Mouse (Mus musculus) thymus, adult 2 months (tissue): Measurements from ENCODE around the gene Plce1. TPM values are rescaled to one million over a fixed set of nuclear protein-coding genes. Genes with fewer than 3 reads are reported as not detected.
"Not testable (repeated sequence)": the region's sequence is repeated elsewhere in the genome, so short reads cannot be mapped to it uniquely, and the experiment has no call there.

Experiments
- DNase-seq: peaks from one replicate; pipeline ENCODE4 v3.0.0; 2021
- H3K27ac ChIP-seq: fragments of 200-500 bp; 2 replicates; pipeline ENCODE4 v1.5.1; 2012; ENCODE audit warnings: low read length, control low read depth; ENCODE audit not compliant: control insufficient read depth, insufficient read depth
- H3K27me3 ChIP-seq: fragments of 200-500 bp; 2 replicates; pipeline ENCODE4 v1.6.1; 2012; ENCODE audit warnings: mild to moderate bottlenecking, low read length, moderate library complexity, mixed read lengths; ENCODE audit not compliant: control insufficient read depth, insufficient read depth
- H3K36me3 ChIP-seq: fragments of 200-500 bp; 2 replicates; pipeline ENCODE4 v1.6.1; 2012; ENCODE audit warnings: mild to moderate bottlenecking, low read length, moderate library complexity; ENCODE audit not compliant: control insufficient read depth, insufficient read depth
- H3K4me1 ChIP-seq: fragments of 200-500 bp; replicated peaks from 2 replicates; pipeline ENCODE4 v1.6.1; 2012; ENCODE audit warnings: low read length; ENCODE audit not compliant: control insufficient read depth, insufficient read depth
- H3K4me3 ChIP-seq: fragments of 200-500 bp; 2 replicates; pipeline ENCODE4 v1.5.1; 2012; ENCODE audit warnings: mild to moderate bottlenecking, low read length, control low read depth, moderate library complexity; ENCODE audit not compliant: control insufficient read depth, insufficient read depth
- CTCF ChIP-seq: fragments of 200-500 bp; IDR thresholded peaks from 2 replicates; pipeline ENCODE4 v1.5.1; 2012; ENCODE audit warnings: mild to moderate bottlenecking, control low read depth, low read length, moderate library complexity, borderline replicate concordance; ENCODE audit not compliant: control insufficient read depth, poor library complexity, insufficient read depth; ENCODE audit errors: extremely low read depth
- POLR2A ChIP-seq: fragments of 200-500 bp; IDR thresholded peaks from 2 replicates; pipeline ENCODE4 v1.6.1; 2012; ENCODE audit warnings: mild to moderate bottlenecking, low read length, control low read depth, moderate library complexity; ENCODE audit not compliant: control insufficient read depth, poor library complexity, insufficient read depth; ENCODE audit errors: extremely low read depth
- WGBS: fragments of 180-500 bp; shearing (Covaris S2); methylation state at CpG from one replicate; pipeline ENCODE4 v1.1.7; 2018; 5-methylcytosine and 5-hydroxymethylcytosine counted together
- polyA plus RNA-seq: library from polyadenylated mRNA; depleted of rRNA; stranded (reverse); fragments of >200 nt; gene quantifications from 2 replicates; pipeline ENCODE4 v1.2.3, GENCODE M21; 2012

Gene Plce1
- polyA plus RNA-seq, 1 experiment: 1.2 TPM

DNA sequence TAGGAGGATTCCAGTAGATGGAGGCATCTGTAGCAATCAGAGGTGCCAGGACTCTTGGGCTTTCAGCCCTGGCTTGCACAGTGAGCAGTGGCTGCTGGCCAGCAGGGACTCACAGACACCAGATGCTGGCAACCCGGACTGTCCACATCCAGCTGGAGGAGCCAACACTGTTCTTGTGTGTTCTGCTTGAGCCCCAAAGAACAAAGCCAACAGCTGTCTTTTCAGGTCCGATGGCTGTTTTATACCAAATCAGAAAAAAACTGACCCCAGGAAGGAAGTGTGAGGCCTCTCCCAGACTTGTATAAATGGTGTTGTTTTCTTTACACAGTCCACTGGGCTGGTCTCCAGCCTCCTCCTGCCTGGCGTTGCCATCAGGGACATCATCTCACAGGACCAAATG lies 158.9 kb downstream of the Plce1 start:
- Histone ChIP-seq H3K4me1 (no peaks in the 10 kb centered on the region), H3K27ac (no peak overlapping the region), H3K4me3 (no peak overlapping the region), H3K36me3 (no peaks in the 10 kb centered on the region), H3K27me3 (no peaks in the 10 kb centered on the region)
- DNase-seq: no peak
- TF ChIP-seq CTCF (no peak), POLR2A (no peak)
- 59% methylated on average over 3 of the region's 3 CpGs for WGBS

DNA sequence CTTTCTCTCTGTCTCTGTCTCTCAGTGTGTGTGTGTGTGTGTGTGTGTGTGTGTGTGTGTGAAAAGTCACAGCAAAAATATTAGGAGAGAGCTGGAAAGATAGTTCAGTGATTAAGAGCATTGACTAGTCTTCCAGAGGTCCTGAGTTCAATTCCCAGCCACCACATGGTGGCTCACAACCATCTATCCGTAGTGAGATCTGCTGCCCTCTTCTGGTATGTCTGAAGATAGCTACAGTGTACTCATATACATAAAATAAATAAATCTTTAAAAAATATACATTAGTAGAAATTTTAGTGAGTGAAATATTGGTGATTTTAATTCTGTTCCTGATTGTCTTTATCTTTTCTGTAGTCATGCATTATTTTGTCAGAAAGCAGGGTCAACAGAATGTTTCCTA lies 161.6 kb downstream of the Plce1 start:
- not testable (repeated sequence) for H3K4me1 ChIP-seq, H3K4me3 ChIP-seq, H3K27me3 ChIP-seq, H3K27ac ChIP-seq, DNase-seq, H3K36me3 ChIP-seq
- 73% methylated on average over 1 of the region's 1 CpGs for WGBS

DNA sequence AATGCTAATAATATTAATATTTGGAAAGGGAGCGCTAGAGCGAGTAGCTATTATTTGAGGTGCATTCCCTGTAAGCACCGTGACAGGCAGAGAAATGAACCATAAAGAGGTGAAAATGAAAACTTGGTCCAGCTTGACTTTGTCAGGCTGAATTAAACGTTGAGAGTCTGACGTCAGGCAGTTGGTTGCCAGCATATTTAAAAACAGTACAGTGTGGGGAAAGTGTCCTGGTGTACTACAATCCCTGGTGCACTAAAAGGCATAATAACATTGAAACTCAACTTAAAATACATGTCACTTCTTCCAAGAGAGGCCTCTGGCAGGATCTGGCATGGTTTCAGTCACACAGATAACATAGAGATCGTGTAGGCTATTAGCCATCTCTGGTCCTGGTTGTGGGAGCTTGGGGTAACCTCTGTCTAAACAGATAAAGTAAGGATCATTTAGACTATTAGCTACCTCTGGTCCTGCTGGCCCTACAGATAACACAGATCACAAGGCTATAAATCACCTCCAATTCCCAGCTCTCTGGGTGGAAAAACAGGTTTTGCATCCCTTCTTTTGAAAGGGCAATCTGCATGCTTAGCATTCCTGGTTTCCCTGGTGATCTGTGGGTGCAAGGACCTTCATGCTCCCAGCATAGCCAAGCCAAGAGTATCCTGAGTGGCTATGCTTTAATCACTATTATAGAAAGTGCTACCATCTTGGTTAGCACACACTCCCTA lies 164.1 kb downstream of the Plce1 start:
- Histone ChIP-seq H3K27ac (no peak overlapping the region), H3K36me3 (no peaks in the 10 kb centered on the region), H3K4me1 (no peaks in the 10 kb centered on the region), H3K27me3 (no peaks in the 10 kb centered on the region), H3K4me3 (no peak overlapping the region)
- WGBS: 83% methylated on average over 6 of the region's 6 CpGs
- no peak for DNase-seq
- no peak for TF ChIP-seq CTCF
- TF ChIP-seq POLR2A: no peak

DNA sequence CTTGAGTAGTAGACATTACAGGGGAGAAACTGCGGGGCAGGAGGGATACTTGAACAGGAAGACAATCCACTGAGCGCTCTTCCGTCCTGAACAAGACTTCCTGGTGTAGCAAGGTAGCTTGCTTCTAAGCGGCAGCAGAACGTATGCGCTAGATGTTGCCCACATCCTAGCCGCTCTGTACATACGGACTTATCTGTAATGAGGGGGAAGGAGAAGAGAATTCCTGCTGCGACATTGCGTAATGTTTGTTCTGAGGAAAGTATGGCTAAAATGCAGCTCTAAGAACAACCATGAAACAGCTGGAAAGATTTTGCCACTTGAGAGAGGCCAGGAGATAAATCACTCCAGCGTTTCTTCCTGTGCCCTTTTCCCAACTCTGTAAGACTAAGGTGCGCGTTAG lies 177.1 kb downstream of the Plce1 start:
- TF ChIP-seq CTCF: no peak
- TF ChIP-seq POLR2A: no peak
- whole genome bisulfite sequencing: 86% methylated on average over 13 of the region's 13 CpGs
- no peak overlapping the region for H3K4me3 ChIP-seq
- no peaks in the 10 kb centered on the region for H3K27me3 ChIP-seq
- no peak overlapping the region for H3K27ac ChIP-seq
- no peaks in the 10 kb centered on the region for H3K36me3 ChIP-seq
- DNase-seq: no peak
- H3K4me1 ChIP-seq: no peaks in the 10 kb centered on the region

DNA sequence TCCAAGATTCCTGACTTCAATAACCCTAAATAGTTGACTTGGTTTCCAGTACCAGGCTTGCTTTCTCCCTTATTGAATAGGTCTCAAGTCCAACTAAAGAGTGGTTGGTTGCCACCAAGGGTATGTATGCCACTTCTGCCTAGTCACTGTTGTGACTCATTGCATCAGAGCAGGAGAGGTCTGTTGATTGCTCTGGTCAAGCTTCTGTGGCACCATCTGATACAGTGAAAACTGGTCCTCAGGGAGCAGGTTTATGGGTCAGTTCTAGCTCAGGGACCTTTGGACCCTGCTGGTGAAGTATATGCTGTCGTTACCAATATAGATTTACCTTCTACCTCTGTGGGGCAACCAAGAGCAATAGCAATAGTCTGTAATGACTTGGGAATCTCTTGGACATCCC lies 184.5 kb downstream of the Plce1 start:
- Histone ChIP-seq H3K27ac (no peak overlapping the region), H3K4me3 (no peak overlapping the region), H3K27me3 (no peaks in the 10 kb centered on the region), H3K36me3 (no peaks in the 10 kb centered on the region), H3K4me1 (no peaks in the 10 kb centered on the region)
- no peak for DNase-seq
- WGBS: 88% methylated on average over 1 of the region's 1 CpGs
- no peak for TF ChIP-seq POLR2A
- TF ChIP-seq CTCF: no peak

DNA sequence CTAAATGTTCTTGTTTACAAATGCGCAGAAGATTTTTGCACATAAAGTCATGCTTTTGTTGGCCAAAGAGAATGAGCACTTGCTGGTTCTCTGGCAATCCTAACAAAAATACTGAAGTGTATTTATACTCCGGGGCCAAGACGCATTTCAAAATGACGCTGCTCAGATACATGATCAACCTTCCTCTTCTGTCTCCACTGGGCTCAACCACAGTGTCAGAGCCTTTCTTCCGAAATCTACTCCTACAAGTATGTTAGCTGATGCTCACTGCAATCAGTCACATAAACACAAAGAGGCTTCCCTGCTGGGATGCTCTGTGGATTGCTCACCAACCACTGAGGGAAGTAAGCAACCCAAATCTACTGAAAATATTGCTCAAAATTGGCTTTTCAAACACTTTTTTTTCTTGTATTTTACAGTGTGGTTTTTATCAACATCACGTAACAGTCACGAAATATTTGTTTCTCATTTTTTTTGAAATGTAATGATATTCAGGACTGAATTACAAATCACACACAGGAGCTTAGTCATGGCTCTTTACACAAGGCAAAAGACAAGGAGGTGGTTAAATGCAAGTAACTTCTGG lies 191.2 kb downstream of the Plce1 start:
- no peaks in the 10 kb centered on the region for H3K27me3 ChIP-seq
- H3K4me1 ChIP-seq: no peaks in the 10 kb centered on the region
- H3K36me3 ChIP-seq: no peaks in the 10 kb centered on the region
- WGBS: 95% methylated on average over 7 of the region's 7 CpGs
- TF ChIP-seq CTCF: no peak
- TF ChIP-seq POLR2A: no peak
- no peak overlapping the region for H3K27ac ChIP-seq
- no peak for DNase-seq
- H3K4me3 ChIP-seq: no peak overlapping the region

DNA sequence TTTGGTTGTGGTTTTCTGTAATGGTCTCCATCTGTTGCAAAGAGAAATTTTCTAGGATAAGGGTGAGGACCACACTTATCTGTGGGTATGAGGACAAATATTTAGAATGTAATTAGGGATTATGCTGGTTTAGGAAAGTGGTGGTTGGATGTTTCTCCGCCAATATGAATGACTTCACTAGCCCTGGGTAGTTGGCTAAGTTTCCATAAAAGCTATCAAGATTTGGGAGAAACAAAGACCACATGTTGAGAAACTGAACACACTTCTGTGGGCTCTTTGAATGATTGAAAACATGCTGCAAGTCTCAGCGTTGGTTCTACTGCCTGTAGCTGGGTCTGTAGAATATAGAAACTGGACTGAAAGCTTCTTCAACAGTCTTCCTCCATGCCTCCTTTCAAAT lies 193.0 kb downstream of the Plce1 start:
- Histone ChIP-seq H3K36me3 (no peaks in the 10 kb centered on the region), H3K4me1 (no peaks in the 10 kb centered on the region), H3K27me3 (no peaks in the 10 kb centered on the region), H3K4me3 (no peak overlapping the region), H3K27ac (no peak overlapping the region)
- TF ChIP-seq POLR2A: no peak
- TF ChIP-seq CTCF: no peak
- no peak for DNase-seq
- WGBS: 94% methylated on average over 2 of the region's 2 CpGs
